Mouse (Mus musculus) liver, embryonic 14.5 days (tissue): ENCODE data around the gene Trub2. TPM values are rescaled to one million over a fixed set of nuclear protein-coding genes. Genes with fewer than 3 reads are reported as not detected.
A peak's percentile ranks its signal among the peaks of the same experiment; 100 is the strongest.

Experiments used
- ATAC-seq: fragments of 200-750 bp; cut with Nextera tagmentation; 2 replicates; pipeline ENCODE4 v1.8.0; 2017; ENCODE audit warnings: moderate number of reproducible peaks, mild to moderate bottlenecking, moderate library complexity; ENCODE audit not compliant: insufficient read depth
- DNase-seq, 3 experiments: peaks; one replicate each; pipeline ENCODE4 v3.0.0-alpha.2; 2012 to 2013; ENCODE audit warnings: low read depth in 3 of 3, low spot score in 3 of 3
- H3K27ac ChIP-seq: fragments of 300-500 bp; sonication (generic); 2 replicates; pipeline ENCODE4 v1.5.1; 2014; ENCODE audit warnings: moderate library complexity, mild to moderate bottlenecking, control low read depth, inconsistent platforms
- H3K27me3 ChIP-seq: fragments of 300-500 bp; sonication (generic); 2 replicates; pipeline ENCODE4 v1.6.1; 2014; ENCODE audit warnings: mild to moderate bottlenecking, low read length, moderate library complexity; ENCODE audit not compliant: control insufficient read depth, insufficient read depth
- H3K36me3 ChIP-seq: fragments of 300-500 bp; sonication (generic); replicated peaks from 2 replicates; pipeline ENCODE4 v1.6.1; 2014; ENCODE audit warnings: low read depth; ENCODE audit not compliant: control insufficient read depth, insufficient read depth
- H3K4me1 ChIP-seq, 2 experiments: fragments of 200-500 bp in 1 of 2; fragments of 300-500 bp in 1 of 2; sonication (generic) in 1 of 2; replicated peaks; 2 replicates each; pipeline ENCODE4 v1.6.1; 2012 to 2014; ENCODE audit warnings: antibody characterized with exemption in 1 of 2, inconsistent platforms in 1 of 2, low read length in 1 of 2; ENCODE audit not compliant: control insufficient read depth in 2 of 2, insufficient read depth in 2 of 2
- H3K4me2 ChIP-seq: fragments of 300-500 bp; sonication (generic); 2 replicates; pipeline ENCODE4 v1.6.1; 2014; ENCODE audit warnings: low read depth, mild to moderate bottlenecking, control low read depth, moderate library complexity
- H3K4me3 ChIP-seq, 2 experiments: fragments of 200-500 bp in 1 of 2; fragments of 300-500 bp in 1 of 2; sonication (generic) in 1 of 2; 2 replicates each; pipeline ENCODE4 v1.5.1; 2012 to 2014; ENCODE audit warnings: low read depth in 2 of 2, low read length in 2 of 2, mild to moderate bottlenecking in 2 of 2, control low read depth in 1 of 2, inconsistent platforms in 1 of 2, moderate library complexity in 1 of 2; ENCODE audit not compliant: insufficient read depth in 1 of 2
- H3K9ac ChIP-seq: fragments of 300-500 bp; sonication (generic); replicated peaks from 2 replicates; pipeline ENCODE4 v1.6.1; 2014; ENCODE audit warnings: mild to moderate bottlenecking, control low read depth, moderate library complexity
- H3K9me3 ChIP-seq: fragments of 300-500 bp; sonication (generic); 2 replicates; pipeline ENCODE4 v1.6.1; 2016; ENCODE audit warnings: low read length, mixed read lengths; ENCODE audit not compliant: control insufficient read depth
- CTCF ChIP-seq: IDR thresholded peaks from 2 replicates; pipeline ENCODE4 v1.5.1; 2016; ENCODE audit warnings: antibody characterized with exemption, low read depth, control low read depth
- EP300 ChIP-seq: IDR thresholded peaks from 2 replicates; pipeline ENCODE4 v1.6.1; 2016; ENCODE audit warnings: antibody characterized with exemption, low read depth
- WGBS: fragments of 180-500 bp; shearing (Covaris S2); extraction: QIAGEN DNeasy Blood & Tissue Kit; methylation state at CpG from one replicate; pipeline ENCODE4 v1.1.7; 2014; ENCODE audit not compliant: insufficient replicate concordance; 5-methylcytosine and 5-hydroxymethylcytosine counted together
- polyA plus RNA-seq, 2 experiments: library from polyadenylated mRNA; depleted of rRNA in 1 of 2; stranded (reverse) in 1 of 2; unstranded in 1 of 2; fragments of >200 nt; fragmentation: Nextera tagmentation in 1 of 2; extraction: Ambion mirVana in 1 of 2; gene quantifications; 2 replicates each; pipeline versions ENCODE4 v1.2.1 to v1.2.3; 2012 to 2014

The Trub2 gene
- polyA plus RNA-seq (2012; rRNA removed) (11.2 and 15.1 TPM in 2 replicates), polyA plus RNA-seq (2014; fragmentation: Nextera tagmentation; extraction: Ambion mirVana) (9.3 and 11.8 TPM in 2 replicates)

DNA sequence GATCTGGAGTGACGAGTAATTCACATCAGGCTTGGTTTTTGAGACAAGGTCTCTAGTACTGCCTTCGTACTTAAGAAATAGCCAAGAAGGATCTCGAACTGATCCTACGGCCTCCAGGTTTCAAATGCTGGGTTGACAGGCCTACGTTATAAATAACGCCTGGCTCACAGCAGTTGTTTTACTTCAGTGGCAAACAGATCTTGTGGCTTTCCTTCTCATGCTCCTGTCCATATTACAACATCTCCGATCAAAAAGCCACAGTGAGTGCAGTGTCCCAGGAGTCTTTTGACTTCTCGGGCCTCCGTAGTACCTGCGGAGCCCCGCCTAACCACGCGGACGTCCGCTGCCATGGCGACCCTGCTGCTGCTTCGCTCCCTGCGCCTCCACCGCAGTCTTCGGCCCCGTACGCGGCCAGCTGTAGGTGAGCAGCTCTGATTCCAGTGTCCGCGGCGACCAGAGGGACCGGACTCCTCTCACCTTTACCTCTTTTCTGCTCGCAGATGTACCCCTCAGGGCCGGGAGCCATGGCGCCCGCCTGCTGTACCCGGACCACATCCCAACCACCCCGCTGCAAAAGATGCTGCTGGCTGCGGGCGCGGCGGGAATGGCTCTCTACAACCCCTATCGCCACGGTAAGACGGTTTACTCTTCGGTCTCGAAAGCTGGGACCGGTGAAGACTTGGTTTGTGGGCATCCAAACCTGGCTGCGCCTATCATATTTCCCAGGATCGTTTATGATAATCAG, at the start of gene Trub2:
Gene Trub2 (minus strand): TSS at position 566 of the 745 bp plus-strand sequence.
- H3K27ac ChIP-seq: peak within 1 kb of the TSS; percentile 76
- H3K4me2 ChIP-seq: peak within 1 kb of the TSS; percentile 91
- ATAC-seq (peak; percentile 89), DNase-seq (peak; percentile 72 to 76 (median 74))
- no peaks in the 10 kb centered on the region for H3K9me3 ChIP-seq
- H3K9ac ChIP-seq: peak within 1 kb of the TSS; percentile 64
- no peaks in the 10 kb centered on the region for H3K27me3 ChIP-seq
- peak within 1 kb of the TSS; percentile 81 for H3K4me3 ChIP-seq
- no peak for TF ChIP-seq EP300
- no peak for TF ChIP-seq CTCF
- under 1% methylated on average over 45 of the region's 45 CpGs for WGBS
- H3K36me3 ChIP-seq: peaks cover 14% of the 10 kb centered on the region
- H3K4me1 ChIP-seq: peaks cover 6% of the 10 kb centered on the region in 2 experiments

- no peak for ATAC-seq
- TF ChIP-seq EP300 (no peak), CTCF (no peak)
- no peaks in the 10 kb centered on the region for H3K4me1 ChIP-seq
- 67% methylated on average over 2 of the region's 2 CpGs for WGBS
- no peak for DNase-seq
- no peaks in the 10 kb centered on the region for H3K27me3 ChIP-seq
- H3K36me3 ChIP-seq: peaks cover 3% of the 10 kb centered on the region; the same call in 1 of the 2 replicates
- H3K9ac ChIP-seq: no peak overlapping the region
- H3K4me2 ChIP-seq: no peak overlapping the region
- H3K9me3 ChIP-seq: no peaks in the 10 kb centered on the region
- H3K4me3 ChIP-seq: no peak overlapping the region
- no peak overlapping the region for H3K27ac ChIP-seq
These were observed 47.1 kb upstream of the Trub2 start for GRCm38 (mm10) chr2:29835391-29835899.

- ATAC-seq (no peak), DNase-seq (no peak)
- Histone ChIP-seq H3K9me3 (no peaks in the 10 kb centered on the region), H3K36me3 (peaks cover 3% of the 10 kb centered on the region; the same call in 1 of the 2 replicates), H3K4me3 (no peak overlapping the region), H3K4me1 (no peaks in the 10 kb centered on the region), H3K27ac (no peak overlapping the region), H3K27me3 (no peaks in the 10 kb centered on the region), H3K4me2 (no peak overlapping the region), H3K9ac (no peak overlapping the region)
- no peak for TF ChIP-seq EP300
- no peak for TF ChIP-seq CTCF
- 79% methylated on average over 5 of the region's 5 CpGs for WGBS
These were observed 45.5 kb upstream of the Trub2 start for GRCm38 (mm10) chr2:29833796-29834195.

- no peak overlapping the region for H3K9ac ChIP-seq
These were observed 42.8 kb upstream of the Trub2 start for GRCm38 (mm10) chr2:29831106-29831505.

DNA sequence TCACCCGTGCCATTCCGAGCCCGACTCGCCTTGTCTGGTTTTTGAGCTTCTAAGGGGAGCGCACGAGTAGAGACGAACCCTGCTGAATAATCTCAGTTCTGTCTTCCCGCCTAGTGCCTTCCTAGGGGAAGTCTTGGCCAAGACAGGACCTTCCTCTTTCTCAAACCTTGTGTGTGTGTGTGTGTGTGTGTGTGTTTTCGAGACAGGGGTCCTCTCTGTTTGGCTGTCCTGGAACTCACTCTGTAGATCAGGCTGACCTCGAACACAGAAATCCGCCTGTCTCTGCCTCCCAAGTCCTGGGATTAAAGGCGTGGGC, 39.4 kb upstream of the Trub2 start:
- Histone ChIP-seq H3K36me3 (no peaks in the 10 kb centered on the region), H3K4me3 (peak overlapping the region; percentile 80 to 99), H3K27ac (no peak overlapping the region), H3K9me3 (no peaks in the 10 kb centered on the region), H3K9ac (peak overlapping the region; percentile 60), H3K4me1 (peaks cover 12 to 16% of the 10 kb centered on the region in 2 experiments), H3K27me3 (no peaks in the 10 kb centered on the region), H3K4me2 (peak overlapping the region; percentile 65)
- TF ChIP-seq EP300: no peak
- TF ChIP-seq CTCF: no peak
- WGBS: 3% methylated on average over 12 of the region's 12 CpGs
- DNase-seq: no peak
- no peak; the same call in 1 of the 2 replicates for ATAC-seq

More at GRCm38 (mm10) chr2:29831106-29831505, 42.8 kb upstream of the Trub2 start:
- H3K4me3 ChIP-seq: no peak overlapping the region
- no peaks in the 10 kb centered on the region for H3K27me3 ChIP-seq
- TF ChIP-seq EP300: no peak
- no peak for TF ChIP-seq CTCF
- ATAC-seq (no peak), DNase-seq (no peak)
- no peak overlapping the region for H3K4me2 ChIP-seq
- WGBS: 69% methylated on average over 4 of the region's 4 CpGs
- H3K9me3 ChIP-seq: no peaks in the 10 kb centered on the region
- H3K36me3 ChIP-seq: peaks cover 3% of the 10 kb centered on the region; the same call in 1 of the 2 replicates
- H3K4me1 ChIP-seq: peaks cover 10 to 13% of the 10 kb centered on the region in 2 experiments
- H3K27ac ChIP-seq: no peak overlapping the region
